Mouse (Mus musculus) intestine, embryonic 14.5 days (tissue): Measurements from ENCODE around the gene Chd4. TPM values are rescaled to one million over a fixed set of nuclear protein-coding genes. Genes with fewer than 3 reads are reported as not detected.

Experiments
- ATAC-seq: fragments of 200-750 bp; cut with Nextera tagmentation; replicated peaks from 2 replicates; pipeline ENCODE4 v1.8.0; 2017; ENCODE audit warnings: low read depth, moderate number of reproducible peaks, moderate TSS enrichment, moderate library complexity; ENCODE audit not compliant: low FRiP score, low TSS enrichment
- DNase-seq: peaks from one replicate; pipeline ENCODE4 v3.0.0-alpha.2; 2018; ENCODE audit warnings: low spot score
- H3K27ac ChIP-seq: fragments of 300-500 bp; sonication (generic); 2 replicates; pipeline ENCODE4 v1.5.1; 2014; ENCODE audit warnings: low read depth, mild to moderate bottlenecking, control low read depth
- H3K27me3 ChIP-seq: fragments of 300-500 bp; sonication (generic); replicated peaks from 2 replicates; pipeline ENCODE4 v1.6.1; 2014; ENCODE audit warnings: low read length, control low read depth; ENCODE audit not compliant: control insufficient read depth, insufficient read depth
- H3K36me3 ChIP-seq: fragments of 300-500 bp; sonication (generic); 2 replicates; pipeline ENCODE4 v1.6.1; 2014; ENCODE audit warnings: low read length, control low read depth; ENCODE audit not compliant: control insufficient read depth, insufficient read depth
- H3K4me1 ChIP-seq: fragments of 300-500 bp; sonication (generic); replicated peaks from 2 replicates; pipeline ENCODE4 v1.6.1; 2014; ENCODE audit warnings: low read length, control low read depth, mixed read lengths; ENCODE audit not compliant: control insufficient read depth, insufficient read depth
- H3K4me2 ChIP-seq: fragments of 300-500 bp; sonication (generic); 2 replicates; pipeline ENCODE4 v1.6.1; 2014; ENCODE audit warnings: low read length
- H3K4me3 ChIP-seq: fragments of 300-500 bp; sonication (generic); 2 replicates; pipeline ENCODE4 v1.5.1; 2014; ENCODE audit warnings: low read depth, low read length, control low read depth, mixed read lengths
- H3K9ac ChIP-seq: fragments of 300-500 bp; sonication (generic); 2 replicates; pipeline ENCODE4 v1.6.1; 2014; ENCODE audit warnings: mild to moderate bottlenecking, low read length
- H3K9me3 ChIP-seq: fragments of 300-500 bp; sonication (generic); 2 replicates; pipeline ENCODE4 v1.6.1; 2016; ENCODE audit warnings: low read length, control low read depth; ENCODE audit not compliant: control insufficient read depth
- WGBS: fragments of 180-500 bp; shearing (Covaris S2); extraction: QIAGEN DNeasy Blood & Tissue Kit; methylation state at CpG from one replicate; pipeline ENCODE4 v1.1.7; 2014; 5-methylcytosine and 5-hydroxymethylcytosine counted together
- polyA plus RNA-seq: library from polyadenylated mRNA; unstranded; fragments of >200 nt; fragmentation: Nextera tagmentation; extraction: Ambion mirVana; gene quantifications from 2 replicates; pipeline ENCODE4 v1.2.1, GENCODE M21; 2014

Gene Chd4
- polyA plus RNA-seq, 1 experiment from 2014 or later, result 74.8 TPM

DNA sequence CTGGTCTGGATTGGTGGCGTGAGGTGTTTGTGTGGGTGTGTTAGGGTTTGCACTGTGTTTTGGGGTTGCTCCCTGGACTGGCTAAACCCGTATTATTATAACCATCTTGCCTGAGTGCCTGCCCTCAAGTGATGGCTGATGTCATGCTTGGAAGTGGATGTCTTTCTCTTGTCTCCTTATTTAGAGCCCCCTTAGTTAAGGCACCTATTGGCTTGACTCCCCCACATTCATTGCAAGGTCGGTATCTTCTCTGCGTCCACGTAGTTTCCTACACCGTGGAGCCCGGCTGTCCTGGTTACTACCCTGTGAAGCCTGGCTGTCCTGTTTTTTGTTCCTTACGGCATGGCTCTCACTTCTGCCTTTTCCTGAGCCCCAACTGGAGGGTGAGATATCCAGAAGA lies 2.2 kb downstream of the Chd4 start:
- Histone ChIP-seq H3K9me3 (no peaks in the 10 kb centered on the region), H3K27ac (no peak overlapping the region), H3K36me3 (peaks cover 53% of the 10 kb centered on the region), H3K27me3 (no peaks in the 10 kb centered on the region), H3K4me3 (peak overlapping the region; percentile 80), H3K9ac (peak overlapping the region; percentile 77), H3K4me2 (peak overlapping the region; percentile 95), H3K4me1 (peaks cover 27% of the 10 kb centered on the region)
- WGBS, result 46% methylated on average over 8 of the region's 8 CpGs
- ATAC-seq (no peak), DNase-seq (no peak)

DNA sequence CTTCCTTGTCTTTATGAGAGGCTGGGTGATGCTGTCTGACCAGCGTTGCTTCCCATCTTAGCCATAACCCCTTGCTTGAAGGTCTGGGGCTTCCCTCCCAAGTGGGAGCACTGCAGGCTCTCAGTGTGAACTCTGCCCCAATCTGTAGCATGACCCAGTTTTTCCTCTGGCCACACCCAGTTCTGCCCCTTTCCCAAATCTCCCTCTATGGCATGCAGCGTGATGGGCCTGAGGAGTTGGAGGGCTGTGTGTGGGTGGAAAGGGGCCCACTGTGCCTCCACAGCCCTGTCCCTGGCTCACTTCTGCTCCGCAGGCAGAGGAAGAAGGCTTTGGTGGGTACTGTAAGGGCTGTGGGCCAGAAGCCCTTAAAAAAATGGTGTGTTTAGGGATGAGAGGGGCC lies 2.7 kb downstream of the Chd4 start:
- 52% methylated on average over 3 of the region's 3 CpGs for WGBS
- no peaks in the 10 kb centered on the region for H3K27me3 ChIP-seq
- peaks cover 27% of the 10 kb centered on the region for H3K4me1 ChIP-seq
- H3K27ac ChIP-seq, result no peak overlapping the region
- H3K4me2 ChIP-seq, result peak overlapping the region; percentile 95
- peaks cover 58% of the 10 kb centered on the region for H3K36me3 ChIP-seq
- peak overlapping the region; percentile 77 for H3K9ac ChIP-seq
- peak overlapping the region; percentile 80 for H3K4me3 ChIP-seq
- no peak for ATAC-seq
- no peak for DNase-seq
- H3K9me3 ChIP-seq, result no peaks in the 10 kb centered on the region

DNA sequence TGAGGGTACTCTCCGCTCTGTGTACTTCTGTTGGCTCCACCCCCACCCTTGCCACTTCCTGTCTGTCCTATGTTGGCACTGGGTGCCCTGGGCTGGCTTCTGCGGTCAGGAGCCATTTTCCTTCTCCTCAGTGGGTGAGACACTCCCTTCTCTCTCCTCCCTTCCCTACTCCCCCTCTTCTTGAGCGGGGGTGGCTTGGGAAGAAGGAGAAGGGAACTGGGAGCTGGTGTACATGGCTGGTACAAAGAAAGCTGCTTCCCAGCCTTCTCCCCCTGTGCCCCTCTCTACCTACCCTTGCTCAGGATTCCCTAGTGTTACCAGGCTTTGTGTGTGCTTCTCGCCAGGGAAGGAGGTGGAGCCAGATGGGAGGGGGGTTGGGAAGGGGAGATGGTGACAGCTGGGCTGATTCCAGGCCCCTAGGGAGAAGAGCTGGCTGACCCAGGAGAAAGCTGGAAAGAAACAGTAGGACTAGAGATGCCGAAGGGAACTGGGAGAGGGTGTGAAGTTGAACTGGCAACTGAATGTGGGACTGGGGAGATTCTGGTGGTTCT lies 3.7 kb downstream of the Chd4 start:
- no peak overlapping the region for H3K9ac ChIP-seq
- H3K9me3 ChIP-seq, result no peaks in the 10 kb centered on the region
- H3K36me3 ChIP-seq, result peaks cover 68% of the 10 kb centered on the region
- no peak overlapping the region for H3K27ac ChIP-seq
- no peaks in the 10 kb centered on the region for H3K27me3 ChIP-seq
- peak overlapping the region; percentile 11; the same call in 1 of the 2 replicates for H3K4me3 ChIP-seq
- peak overlapping the region; percentile 95 for H3K4me2 ChIP-seq
- H3K4me1 ChIP-seq, result peaks cover 27% of the 10 kb centered on the region
- WGBS, result 40% methylated on average over 5 of the region's 5 CpGs
- ATAC-seq, result no peak
- DNase-seq, result no peak

GRCm38 (mm10) chr6:125101444-125101843 lies 5.7 kb downstream of the Chd4 start:
- H3K4me3 ChIP-seq, result no peak overlapping the region
- H3K4me1 ChIP-seq, result peaks cover 25% of the 10 kb centered on the region
- H3K9me3 ChIP-seq, result no peaks in the 10 kb centered on the region
- no peak overlapping the region for H3K27ac ChIP-seq
- peaks cover 86% of the 10 kb centered on the region for H3K36me3 ChIP-seq
- WGBS, result 94% methylated on average over 9 of the region's 9 CpGs
- ATAC-seq, result no peak
- H3K27me3 ChIP-seq, result no peaks in the 10 kb centered on the region
- H3K4me2 ChIP-seq, result no peak overlapping the region
- no peak for DNase-seq
- no peak overlapping the region for H3K9ac ChIP-seq

- 91% methylated on average over 4 of the region's 4 CpGs for WGBS
- no peak overlapping the region for H3K9ac ChIP-seq
- peaks cover 99% of the 10 kb centered on the region for H3K36me3 ChIP-seq
- H3K4me2 ChIP-seq, result no peak overlapping the region
- H3K9me3 ChIP-seq, result 0 out of 2 replicates have a peak, but pooled peaks cover 2% of the 10 kb centered on the region
- no peak overlapping the region for H3K4me3 ChIP-seq
- H3K27me3 ChIP-seq, result no peaks in the 10 kb centered on the region
- H3K4me1 ChIP-seq, result peaks cover 7% of the 10 kb centered on the region
- no peak overlapping the region for H3K27ac ChIP-seq
- DNase-seq (no peak), ATAC-seq (no peak)
Measured at GRCm38 (mm10) chr6:125104223-125104622, 8.4 kb downstream of the Chd4 start.

DNA sequence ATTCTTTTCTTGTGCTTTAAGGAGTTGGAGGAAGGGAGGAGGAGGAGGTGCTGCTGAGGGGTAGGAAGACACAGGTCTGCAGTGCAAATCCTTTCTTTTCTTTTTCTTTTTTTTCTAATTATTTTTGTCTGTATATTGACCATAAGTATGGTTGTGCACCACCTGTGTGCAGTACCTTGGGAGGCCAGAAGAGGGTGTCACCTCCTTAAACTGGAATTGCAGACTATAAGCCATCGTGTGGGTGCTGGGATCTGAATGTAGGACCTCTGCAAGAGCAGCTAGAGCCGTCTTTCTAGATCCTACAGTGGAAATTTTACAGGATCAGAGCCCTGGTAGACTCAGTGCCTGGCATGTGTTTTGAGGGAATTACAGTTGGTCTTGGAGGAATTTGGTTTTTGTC lies 11.9 kb downstream of the Chd4 start:
- 85% methylated on average over 2 of the region's 2 CpGs for WGBS
- no peak for ATAC-seq
- Histone ChIP-seq H3K27ac (no peak overlapping the region), H3K4me2 (no peak overlapping the region), H3K9ac (no peak overlapping the region), H3K9me3 (0 out of 2 replicates have a peak, but pooled peaks cover 2% of the 10 kb centered on the region), H3K36me3 (peaks cover 99% of the 10 kb centered on the region), H3K4me1 (no peaks in the 10 kb centered on the region), H3K27me3 (no peaks in the 10 kb centered on the region), H3K4me3 (no peak overlapping the region)
- DNase-seq, result no peak

DNA sequence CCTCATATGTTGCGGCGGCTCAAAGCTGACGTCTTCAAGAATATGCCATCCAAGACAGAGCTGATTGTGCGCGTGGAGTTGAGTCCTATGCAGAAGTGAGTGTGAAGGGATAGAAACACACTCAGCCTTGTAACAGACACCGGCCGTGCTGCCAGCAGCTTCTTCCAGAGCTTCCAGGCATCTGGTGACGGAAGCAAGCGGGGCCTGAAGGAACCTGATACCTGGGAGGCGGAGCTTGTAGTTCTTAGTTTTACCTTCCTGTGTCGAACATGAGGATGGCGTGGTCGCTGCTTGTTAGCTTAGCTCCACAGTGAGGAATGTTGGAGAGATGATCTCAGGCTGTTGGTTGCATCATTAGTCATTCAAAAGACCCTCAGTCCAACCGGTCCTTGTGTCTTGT lies 13.6 kb downstream of the Chd4 start:
- H3K27ac ChIP-seq, result no peak overlapping the region
- no peak overlapping the region for H3K9ac ChIP-seq
- 0 out of 2 replicates have a peak, but pooled peaks cover 2% of the 10 kb centered on the region for H3K9me3 ChIP-seq
- H3K4me1 ChIP-seq, result no peaks in the 10 kb centered on the region
- no peak overlapping the region for H3K4me2 ChIP-seq
- H3K27me3 ChIP-seq, result no peaks in the 10 kb centered on the region
- DNase-seq (no peak), ATAC-seq (no peak)
- peaks cover 99% of the 10 kb centered on the region for H3K36me3 ChIP-seq
- WGBS, result 83% methylated on average over 14 of the region's 14 CpGs
- H3K4me3 ChIP-seq, result no peak overlapping the region

DNA sequence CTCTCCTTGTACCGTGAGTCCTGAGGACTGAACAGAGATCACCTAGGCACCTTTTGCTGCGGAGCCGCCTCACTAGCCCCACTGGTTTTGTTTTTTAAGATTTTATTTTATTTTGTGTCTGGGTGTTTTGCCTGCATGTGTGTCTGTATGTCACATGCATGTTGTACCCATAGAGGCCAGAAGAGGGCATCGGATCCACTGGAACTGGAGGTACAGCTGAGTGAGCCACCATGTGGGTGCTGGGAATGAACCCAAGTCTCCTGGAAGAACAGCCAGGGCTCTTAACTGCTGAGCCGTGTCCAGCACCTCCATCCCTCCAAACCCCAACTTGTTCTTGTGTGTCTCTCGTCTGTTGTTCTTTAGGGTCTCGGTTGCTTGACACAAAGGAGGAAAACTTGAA lies 15.1 kb downstream of the Chd4 start:
- Histone ChIP-seq H3K9ac (no peak overlapping the region), H3K36me3 (peaks cover 99% of the 10 kb centered on the region), H3K4me2 (no peak overlapping the region), H3K4me3 (no peak overlapping the region), H3K4me1 (no peaks in the 10 kb centered on the region), H3K27ac (no peak overlapping the region), H3K9me3 (0 out of 2 replicates have a peak, but pooled peaks cover 2% of the 10 kb centered on the region), H3K27me3 (no peaks in the 10 kb centered on the region)
- ATAC-seq (0 out of 2 replicates have a peak, but pooled peaks have one; percentile 14), DNase-seq (no peak)
- 88% methylated on average over 7 of the region's 7 CpGs for WGBS

DNA sequence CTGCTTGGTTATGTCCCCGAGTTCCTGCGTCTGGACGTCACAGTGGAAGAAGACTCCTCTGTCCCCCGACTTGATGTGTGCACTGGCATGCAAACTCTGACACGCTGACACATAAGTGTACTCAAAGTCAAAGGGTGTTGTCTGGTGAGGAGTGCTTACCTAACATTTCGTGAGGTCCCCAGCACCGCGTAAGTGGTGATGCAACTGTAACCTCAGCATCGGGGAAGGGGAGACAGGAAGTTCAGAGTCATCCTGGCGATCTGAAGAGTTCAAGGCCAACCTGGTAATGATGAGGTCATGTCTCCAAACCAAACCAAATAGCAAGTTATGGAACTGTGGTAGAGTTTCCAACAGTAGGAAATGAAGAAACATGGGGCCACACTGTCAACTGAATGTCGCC lies 16.8 kb downstream of the Chd4 start:
- no peak overlapping the region for H3K9ac ChIP-seq
- H3K36me3 ChIP-seq, result peaks cover 99% of the 10 kb centered on the region
- H3K4me2 ChIP-seq, result no peak overlapping the region
- ATAC-seq (no peak), DNase-seq (no peak)
- no peaks in the 10 kb centered on the region for H3K9me3 ChIP-seq
- no peak overlapping the region for H3K4me3 ChIP-seq
- H3K27me3 ChIP-seq, result no peaks in the 10 kb centered on the region
- H3K27ac ChIP-seq, result no peak overlapping the region
- 91% methylated on average over 11 of the region's 11 CpGs for WGBS
- no peaks in the 10 kb centered on the region for H3K4me1 ChIP-seq
